Mouse (Mus musculus) limb, embryonic 12.5 days (tissue): ENCODE measurements around the gene Aimp1. TPM values are rescaled to one million over a fixed set of nuclear protein-coding genes. Genes with fewer than 3 reads are reported as not detected.

Source experiments
- ATAC-seq: fragments of 200-750 bp; cut with Nextera tagmentation; 2 replicates; pipeline ENCODE4 v1.8.0; 2017; ENCODE audit warnings: low read depth, moderate TSS enrichment; ENCODE audit not compliant: insufficient number of reproducible peaks, insufficient read depth, low FRiP score, low TSS enrichment
- H3K27ac ChIP-seq: fragments of 300-500 bp; sonication (generic); 2 replicates; pipeline ENCODE4 v1.5.1; 2016; ENCODE audit warnings: mild to moderate bottlenecking, moderate library complexity
- H3K27me3 ChIP-seq: fragments of 300-500 bp; sonication (generic); 2 replicates; pipeline ENCODE4 v1.6.1; 2016; ENCODE audit warnings: mild to moderate bottlenecking, moderate library complexity
- H3K36me3 ChIP-seq: fragments of 300-500 bp; sonication (generic); 2 replicates; pipeline ENCODE4 v1.6.1; 2016; ENCODE audit warnings: mild to moderate bottlenecking, moderate library complexity
- H3K4me1 ChIP-seq: fragments of 300-500 bp; sonication (generic); replicated peaks from 2 replicates; pipeline ENCODE4 v1.6.1; 2016
- H3K4me2 ChIP-seq: fragments of 300-500 bp; sonication (generic); 2 replicates; pipeline ENCODE4 v1.6.1; 2016; ENCODE audit warnings: mild to moderate bottlenecking, moderate library complexity
- H3K4me3 ChIP-seq: fragments of 300-500 bp; sonication (generic); replicated peaks from 2 replicates; pipeline ENCODE4 v1.5.1; 2016; ENCODE audit warnings: mild to moderate bottlenecking
- H3K9ac ChIP-seq: fragments of 300-500 bp; sonication (generic); replicated peaks from 2 replicates; pipeline ENCODE4 v1.6.1; 2016; ENCODE audit warnings: mild to moderate bottlenecking, moderate library complexity
- H3K9me3 ChIP-seq: fragments of 300-500 bp; sonication (generic); 2 replicates; pipeline ENCODE4 v1.6.1; 2016; ENCODE audit warnings: mild to moderate bottlenecking, moderate library complexity
- WGBS: fragments of 180-500 bp; shearing (Covaris S2); methylation state at CpG from one replicate; pipeline ENCODE4 v1.1.7; 2016; 5-methylcytosine and 5-hydroxymethylcytosine counted together
- polyA plus RNA-seq: library from polyadenylated mRNA; unstranded; fragments of >200 nt; fragmentation: Nextera tagmentation; extraction: Ambion mirVana; gene quantifications from 2 replicates; pipeline ENCODE4 v1.2.1, GENCODE M21; 2016

The Aimp1 gene
- polyA plus RNA-seq = 78.6 and 83.9 TPM in 2 replicates

DNA sequence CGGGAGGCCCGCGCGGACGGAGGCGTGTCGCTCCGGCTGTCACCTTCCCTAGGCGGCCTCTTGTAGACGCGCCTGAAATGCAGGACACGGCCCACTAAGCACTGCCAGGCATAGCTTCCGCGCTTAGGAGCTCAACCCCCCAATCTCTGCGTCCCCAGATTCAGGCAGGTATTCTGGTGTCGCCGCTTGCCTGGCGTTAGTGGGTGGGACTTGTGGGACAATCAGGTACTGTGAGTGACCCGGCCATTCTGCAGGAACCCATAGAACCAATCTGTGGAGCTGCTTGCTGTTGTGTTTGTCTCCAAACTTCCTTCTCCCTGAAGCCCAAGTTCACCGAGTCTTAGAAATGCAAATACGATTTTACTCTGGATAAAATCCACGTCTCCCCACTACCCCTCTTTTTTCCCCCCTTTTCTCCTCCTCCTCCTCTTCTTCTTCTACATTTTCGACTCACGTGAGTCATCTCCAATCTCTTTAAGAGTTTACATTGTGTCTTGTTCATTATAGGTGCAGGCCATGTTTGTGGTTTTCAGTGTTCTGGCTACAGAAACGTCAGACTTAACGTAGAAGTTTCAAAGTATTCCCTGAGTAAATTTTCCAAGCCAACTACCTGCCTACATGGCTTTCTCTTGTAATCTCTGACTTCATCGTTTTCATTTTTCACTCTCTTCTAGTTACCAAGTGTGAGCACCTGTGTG, at the start of gene Aimp1:
Gene Aimp1 (minus strand): TSS at position 140 of the 698 bp plus-strand sequence.
- Histone ChIP-seq H3K9ac (peak within 1 kb of the TSS; percentile 75), H3K4me2 (peak within 1 kb of the TSS; percentile 82), H3K27me3 (no peaks in the 10 kb centered on the region), H3K27ac (peak within 1 kb of the TSS; percentile 87), H3K4me3 (peak within 1 kb of the TSS; percentile 78), H3K36me3 (peaks cover 9% of the 10 kb centered on the region; the same call in 1 of the 2 replicates), H3K9me3 (no peaks in the 10 kb centered on the region), H3K4me1 (peaks cover 14% of the 10 kb centered on the region)
- ATAC-seq = no peak
- 1% methylated on average over 27 of the region's 27 CpGs for WGBS

DNA sequence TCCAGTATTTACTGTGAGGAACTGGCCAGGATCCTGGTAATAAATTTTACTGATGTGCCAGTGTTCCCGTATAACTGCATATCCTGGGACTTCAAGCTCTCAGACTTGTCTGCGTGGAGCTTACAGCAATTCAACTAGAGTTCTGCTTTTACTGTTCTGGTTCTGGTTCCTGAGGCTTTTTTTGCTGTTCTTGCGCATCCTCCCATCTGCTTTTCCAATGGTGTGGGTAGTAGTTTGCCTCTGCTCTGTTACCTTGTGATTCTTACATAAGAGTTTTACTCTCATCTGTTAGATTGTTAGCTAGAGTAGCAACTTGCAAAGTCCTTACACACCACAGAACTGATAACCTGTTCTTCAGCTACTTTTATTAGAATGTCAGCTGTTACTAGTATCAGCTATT, 40.2 kb upstream of the Aimp1 start:
- Histone ChIP-seq H3K4me1 (no peaks in the 10 kb centered on the region), H3K27me3 (no peaks in the 10 kb centered on the region), H3K4me2 (no peak overlapping the region), H3K4me3 (no peak overlapping the region), H3K36me3 (peaks cover 51% of the 10 kb centered on the region; the same call in 1 of the 2 replicates), H3K9me3 (no peaks in the 10 kb centered on the region), H3K27ac (no peak overlapping the region), H3K9ac (no peak overlapping the region)
- WGBS = 80% methylated on average over 3 of the region's 3 CpGs
- ATAC-seq = no peak

DNA sequence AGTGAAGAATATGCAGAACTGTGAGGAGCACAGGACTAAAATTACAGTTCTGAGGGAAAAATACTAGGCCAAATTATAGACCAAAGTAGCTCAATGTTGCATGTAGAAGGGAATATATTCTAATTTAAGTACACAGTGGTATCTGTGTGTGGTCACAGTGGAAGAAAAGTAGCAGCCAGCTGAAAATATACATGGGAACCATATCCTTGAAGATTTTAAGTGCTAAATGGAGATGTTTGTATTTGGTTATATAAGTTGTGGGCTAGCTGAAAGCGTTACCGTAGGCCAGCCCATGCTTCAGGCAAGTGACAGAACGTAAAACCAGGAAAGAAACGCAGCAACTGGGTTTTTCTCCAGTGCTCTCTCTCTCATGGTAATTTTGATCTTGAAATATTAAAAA, 33.1 kb upstream of the Aimp1 start:
- H3K9me3 ChIP-seq = no peaks in the 10 kb centered on the region
- no peaks in the 10 kb centered on the region for H3K27me3 ChIP-seq
- no peak overlapping the region for H3K9ac ChIP-seq
- H3K27ac ChIP-seq = no peak overlapping the region
- WGBS = 94% methylated on average over 4 of the region's 4 CpGs
- no peak overlapping the region for H3K4me2 ChIP-seq
- peaks cover 19% of the 10 kb centered on the region; the same call in 1 of the 2 replicates for H3K36me3 ChIP-seq
- 0 out of 2 replicates have a peak, but pooled peaks cover 4% of the 10 kb centered on the region for H3K4me1 ChIP-seq
- H3K4me3 ChIP-seq = no peak overlapping the region
- ATAC-seq = no peak

DNA sequence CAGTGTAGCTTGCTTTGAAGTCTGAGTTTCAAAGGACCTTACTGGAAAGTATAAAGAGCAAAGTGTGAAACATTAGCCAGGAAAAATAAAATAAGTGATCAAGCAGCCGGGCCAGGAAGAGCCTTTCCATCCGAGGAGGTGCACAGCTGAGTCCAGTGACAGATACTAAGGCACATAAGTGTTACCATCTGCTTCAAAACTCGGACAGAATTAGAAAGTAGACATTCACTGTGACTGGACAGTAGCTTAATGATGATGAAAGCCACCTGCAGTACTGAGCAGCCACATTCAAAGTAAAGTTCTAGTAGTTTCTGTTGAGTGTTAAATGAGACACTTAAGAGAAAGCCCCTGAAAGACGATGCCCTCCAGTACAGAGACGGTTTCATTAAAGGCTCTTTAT, 29.7 kb upstream of the Aimp1 start:
- Histone ChIP-seq H3K4me1 (0 out of 2 replicates have a peak, but pooled peaks cover 4% of the 10 kb centered on the region), H3K9me3 (no peaks in the 10 kb centered on the region), H3K27me3 (no peaks in the 10 kb centered on the region), H3K4me3 (no peak overlapping the region), H3K4me2 (no peak overlapping the region), H3K36me3 (peaks cover 16% of the 10 kb centered on the region), H3K9ac (no peak overlapping the region), H3K27ac (no peak overlapping the region)
- no peak for ATAC-seq
- 12% methylated on average over 5 of the region's 5 CpGs for WGBS

DNA sequence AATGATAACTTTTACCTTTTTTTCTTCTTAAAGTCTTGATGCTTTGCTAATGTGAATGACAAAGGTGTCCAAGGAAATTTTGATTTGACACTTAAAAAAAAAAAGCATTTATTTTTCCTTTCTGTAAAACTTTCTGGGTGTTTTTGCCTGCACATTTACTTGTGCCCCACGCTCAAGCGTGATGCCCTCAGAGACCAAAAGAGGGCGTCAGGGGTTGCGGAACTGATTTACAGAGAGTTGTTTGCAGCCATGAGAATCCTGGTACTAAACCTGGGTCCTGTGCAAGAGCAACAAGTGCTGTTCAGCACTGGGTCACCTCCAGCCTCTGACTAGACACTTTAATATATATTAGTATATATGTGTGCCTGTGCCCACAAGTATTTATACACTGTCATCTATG, 22.8 kb upstream of the Aimp1 start:
- no peak overlapping the region for H3K27ac ChIP-seq
- no peaks in the 10 kb centered on the region for H3K27me3 ChIP-seq
- H3K4me1 ChIP-seq = no peaks in the 10 kb centered on the region
- no peak overlapping the region for H3K4me3 ChIP-seq
- no peak for ATAC-seq
- no peaks in the 10 kb centered on the region for H3K9me3 ChIP-seq
- H3K4me2 ChIP-seq = no peak overlapping the region
- peaks cover 19% of the 10 kb centered on the region for H3K36me3 ChIP-seq
- 73% methylated on average over 4 of the region's 4 CpGs for WGBS
- no peak overlapping the region for H3K9ac ChIP-seq

DNA sequence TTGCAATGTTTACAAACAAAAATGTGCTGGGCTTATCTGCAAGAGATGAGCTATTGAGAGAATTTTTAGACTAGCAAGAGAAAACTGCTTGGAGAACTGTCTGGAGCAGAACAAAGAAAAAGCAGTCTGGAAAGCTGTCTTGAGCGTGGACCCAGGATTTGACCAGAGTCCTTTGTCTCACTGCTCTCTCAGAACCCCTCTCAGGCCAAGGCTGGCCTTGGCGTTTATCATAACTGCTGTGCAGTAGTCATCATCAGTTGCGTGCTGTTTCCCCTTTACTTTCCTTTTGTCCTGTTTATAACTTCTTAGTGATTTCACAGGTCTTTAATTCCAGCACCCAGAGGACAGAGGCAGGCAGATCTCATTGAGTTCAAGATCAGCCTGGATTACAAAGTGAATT, 20.0 kb upstream of the Aimp1 start:
- ATAC-seq = no peak
- no peak overlapping the region for H3K27ac ChIP-seq
- no peaks in the 10 kb centered on the region for H3K4me1 ChIP-seq
- no peak overlapping the region for H3K4me2 ChIP-seq
- H3K27me3 ChIP-seq = no peaks in the 10 kb centered on the region
- 88% methylated on average over 3 of the region's 3 CpGs for WGBS
- peaks cover 12% of the 10 kb centered on the region for H3K36me3 ChIP-seq
- no peaks in the 10 kb centered on the region for H3K9me3 ChIP-seq
- no peak overlapping the region for H3K9ac ChIP-seq
- no peak overlapping the region for H3K4me3 ChIP-seq

DNA sequence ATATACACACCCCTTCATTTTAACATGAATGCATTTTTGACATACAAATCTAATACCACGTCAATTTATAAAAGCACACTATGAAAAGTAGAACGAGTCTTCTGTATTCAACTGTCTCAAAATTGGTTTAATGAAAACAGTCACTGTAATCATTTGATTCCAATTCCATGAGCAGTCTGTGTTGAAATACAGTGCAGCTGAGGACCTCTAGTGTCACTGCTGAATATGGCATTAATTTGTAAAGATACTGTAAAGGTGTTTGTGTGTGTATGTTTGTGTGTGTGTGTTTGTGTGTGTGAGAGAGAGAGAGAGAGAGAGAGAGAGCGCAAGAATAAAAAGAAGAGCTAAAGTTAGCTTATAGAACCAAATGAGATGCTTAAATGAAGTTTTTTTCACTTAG, 17.2 kb upstream of the Aimp1 start:
- Histone ChIP-seq H3K4me1 (no peaks in the 10 kb centered on the region), H3K36me3 (peaks cover 4% of the 10 kb centered on the region; the same call in 1 of the 2 replicates), H3K4me3 (no peak overlapping the region), H3K4me2 (no peak overlapping the region), H3K27ac (no peak overlapping the region), H3K27me3 (no peaks in the 10 kb centered on the region), H3K9ac (no peak overlapping the region), H3K9me3 (no peaks in the 10 kb centered on the region)
- ATAC-seq = no peak
- 75% methylated on average over 3 of the region's 3 CpGs for WGBS

DNA sequence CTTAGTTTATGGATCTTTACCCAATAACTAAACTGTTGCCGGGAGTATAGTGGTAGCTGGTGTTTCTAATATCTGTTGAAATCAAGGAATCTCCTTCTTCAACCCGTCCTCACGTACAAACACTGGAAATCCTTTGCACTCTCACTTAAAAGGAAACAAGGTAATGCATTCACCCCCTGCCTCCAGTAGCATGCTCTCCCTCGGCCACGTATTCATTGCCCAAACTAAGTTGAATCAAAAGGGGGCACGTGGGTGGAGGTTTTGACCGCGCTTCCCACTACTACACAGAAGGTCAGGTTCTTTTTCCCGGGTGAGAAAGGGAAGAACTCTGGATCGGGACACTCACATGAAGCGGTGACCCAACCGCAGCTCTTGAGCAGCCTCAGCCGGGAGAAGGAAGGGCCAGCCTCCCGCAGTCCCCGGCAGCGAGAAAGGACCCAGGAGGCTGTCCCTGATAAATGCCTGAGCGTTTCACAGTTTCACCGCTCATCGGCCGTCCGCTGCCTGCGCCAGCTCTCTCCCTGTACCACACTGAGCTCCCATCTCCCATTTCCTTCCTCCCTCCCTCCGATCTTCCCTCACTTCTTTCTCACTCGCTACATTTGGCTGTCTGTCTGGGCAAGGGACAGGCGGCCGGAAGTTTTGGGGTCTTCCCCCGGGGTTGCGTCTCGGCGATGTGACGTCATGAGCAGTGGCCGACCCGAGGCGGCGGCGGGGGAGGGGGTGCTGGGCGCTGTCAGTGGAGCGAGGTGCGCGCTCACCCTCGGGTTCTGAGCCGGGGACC, 531 bp downstream of the Aimp1 start, which contains the start of gene Tbck:
Gene Tbck (plus strand): TSS at position 698 of the 784 bp plus-strand sequence.
- peak within 1 kb of the TSS; percentile 87 for H3K27ac ChIP-seq
- H3K4me3 ChIP-seq = peak within 1 kb of the TSS; percentile 78
- under 1% methylated on average over 42 of the region's 42 CpGs for WGBS
- H3K36me3 ChIP-seq = peaks cover 6% of the 10 kb centered on the region; the same call in 1 of the 2 replicates
- peak; percentile 96 for ATAC-seq
- no peaks in the 10 kb centered on the region for H3K9me3 ChIP-seq
- no peaks in the 10 kb centered on the region for H3K27me3 ChIP-seq
- H3K4me1 ChIP-seq = peaks cover 14% of the 10 kb centered on the region
- peak within 1 kb of the TSS; percentile 75 for H3K9ac ChIP-seq
- H3K4me2 ChIP-seq = peak within 1 kb of the TSS; percentile 82

DNA sequence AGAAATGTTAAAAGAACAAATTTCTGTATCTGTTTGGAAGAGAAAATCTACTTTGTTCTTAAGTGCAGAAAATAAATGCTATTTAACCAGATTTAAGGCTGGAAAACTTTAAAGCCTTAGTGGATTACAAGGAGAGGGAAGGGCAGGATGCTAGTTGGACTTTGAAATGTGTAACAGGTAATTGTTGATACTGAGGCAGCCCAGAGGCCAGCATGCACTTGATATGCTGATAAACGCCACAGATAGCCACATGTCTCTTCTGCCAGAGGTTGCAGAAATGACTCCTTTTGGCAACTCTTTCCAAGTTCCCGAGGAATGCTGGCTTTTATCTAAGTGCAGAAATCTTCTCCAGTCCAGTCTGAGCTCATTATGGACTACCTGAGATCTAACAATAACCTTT, 6.7 kb downstream of the Aimp1 start:
- Histone ChIP-seq H3K27me3 (no peaks in the 10 kb centered on the region), H3K4me1 (peaks cover 2% of the 10 kb centered on the region), H3K36me3 (peaks cover 30% of the 10 kb centered on the region), H3K27ac (no peak overlapping the region), H3K4me2 (no peak overlapping the region), H3K9me3 (no peaks in the 10 kb centered on the region), H3K4me3 (no peak overlapping the region), H3K9ac (no peak overlapping the region)
- ATAC-seq = no peak
- 94% methylated on average over 2 of the region's 2 CpGs for WGBS

DNA sequence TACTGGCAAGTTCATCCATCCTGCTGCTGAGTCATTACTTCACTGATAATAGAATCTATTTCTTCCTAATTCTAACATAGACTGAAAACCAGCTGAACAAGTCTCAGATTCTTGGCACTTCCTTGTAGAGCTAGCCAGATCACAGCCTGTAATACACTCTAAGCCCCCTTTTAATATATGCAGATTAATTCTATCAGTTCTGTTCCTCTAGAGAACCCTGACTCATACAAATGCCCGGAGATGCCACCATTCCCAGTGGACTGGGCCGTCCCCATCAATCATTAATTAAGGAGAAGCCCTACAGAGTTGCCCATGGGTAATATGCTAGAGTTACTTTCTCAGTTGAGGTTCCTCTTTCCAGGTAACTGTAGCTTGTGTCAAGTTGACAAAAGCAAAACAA, 28.2 kb downstream of the Aimp1 start:
- H3K4me1 ChIP-seq = no peaks in the 10 kb centered on the region
- no peaks in the 10 kb centered on the region for H3K9me3 ChIP-seq
- no peak overlapping the region for H3K4me3 ChIP-seq
- H3K27ac ChIP-seq = no peak overlapping the region
- WGBS = 92% methylated on average over 2 of the region's 2 CpGs
- no peaks in the 10 kb centered on the region for H3K27me3 ChIP-seq
- no peak overlapping the region for H3K4me2 ChIP-seq
- ATAC-seq = no peak
- no peak overlapping the region for H3K9ac ChIP-seq
- peaks cover 31% of the 10 kb centered on the region for H3K36me3 ChIP-seq

DNA sequence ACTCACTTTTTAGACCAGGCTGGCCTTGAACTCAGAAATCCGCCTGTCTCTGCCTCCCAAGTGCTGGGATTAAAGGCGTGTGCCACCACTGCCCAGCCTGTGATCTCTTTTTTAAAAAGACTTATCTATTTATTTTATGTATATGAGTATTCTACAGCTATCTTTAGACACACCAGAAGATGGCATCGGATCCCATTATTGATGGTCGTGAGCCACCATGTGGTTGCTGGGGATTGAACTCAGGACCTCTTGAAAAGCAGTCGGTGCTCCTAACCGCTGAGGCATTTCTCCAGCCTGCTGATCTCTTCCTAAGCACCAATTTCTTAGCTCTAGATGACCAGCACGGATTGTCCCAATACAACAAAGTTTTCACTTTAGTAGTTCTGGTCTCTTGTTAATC, 30.2 kb downstream of the Aimp1 start:
- Histone ChIP-seq H3K27ac (no peak overlapping the region), H3K9me3 (no peaks in the 10 kb centered on the region), H3K4me2 (no peak overlapping the region), H3K27me3 (no peaks in the 10 kb centered on the region), H3K36me3 (peaks cover 11% of the 10 kb centered on the region), H3K4me1 (no peaks in the 10 kb centered on the region), H3K9ac (no peak overlapping the region), H3K4me3 (no peak overlapping the region)
- ATAC-seq = no peak
- 92% methylated on average over 7 of the region's 7 CpGs for WGBS
